In genomic region chr7:119642307-119642706, GRCm38 (mm10) we compare ENCODE assay signal across 30 mouse cellular contexts. TPM values are rescaled to one million over a fixed set of nuclear protein-coding genes. Genes with fewer than 3 reads are reported as not detected.
"Had no signal": no experiment of that assay in that cellular context is flagged by ENCODE, and none has a peak within 500 bp of the region (broad histone marks: within the 10 kb centered on the region; RNA-seq: fewer than 3 reads in every experiment).

No protein-coding gene starts in this region.

- H3K4me1 ChIP-seq: intestine, embryonic 15.5 days; liver, embryonic 12.5 days; liver, embryonic 15.5 days; lung, embryonic 15.5 days; megakaryocyte, embryonic 14.5 days; midbrain, embryonic 10.5 days; midbrain, embryonic 13.5 days; neural tube, embryonic 13.5 days; stomach, embryonic 15.5 days had no signal

- H3K9ac ChIP-seq: intestine, embryonic 15.5 days; liver, embryonic 12.5 days; liver, embryonic 15.5 days; lung, embryonic 15.5 days; midbrain, embryonic 13.5 days; neural tube, embryonic 13.5 days; stomach, embryonic 15.5 days had no signal

- H3K27ac ChIP-seq: intestine, embryonic 15.5 days; left cerebral cortex, adult 2 months; liver, embryonic 12.5 days; liver, embryonic 15.5 days; lung, embryonic 15.5 days; midbrain, embryonic 10.5 days; midbrain, embryonic 13.5 days; neural tube, embryonic 13.5 days; stomach, embryonic 15.5 days had no signal

- ATAC-seq: intestine, embryonic 15.5 days; liver, embryonic 12.5 days; midbrain, embryonic 13.5 days; midbrain, embryonic 16.5 days had no signal

- DNase-seq: layer of hippocampus, postnatal 36 days; lung, adult 18-20 months; lung, postnatal 10 days; lung, postnatal 36 days; retina, postnatal 1 day; right cerebral cortex, postnatal 25 days; spleen, adult 18-20 months; thymus, postnatal 36 days had no signal

- H3K27me3 ChIP-seq: intestine, embryonic 15.5 days; liver, embryonic 12.5 days; liver, embryonic 15.5 days; lung, embryonic 15.5 days; megakaryocyte, embryonic 14.5 days; midbrain, embryonic 13.5 days; neural tube, embryonic 13.5 days; stomach, embryonic 15.5 days had no signal

- H3K4me2 ChIP-seq: intestine, embryonic 15.5 days; liver, embryonic 12.5 days; liver, embryonic 15.5 days; lung, embryonic 15.5 days; midbrain, embryonic 13.5 days; neural tube, embryonic 13.5 days; stomach, embryonic 15.5 days had no signal

- H3K36me3 ChIP-seq: intestine, embryonic 15.5 days; liver, embryonic 12.5 days; liver, embryonic 15.5 days; lung, embryonic 15.5 days; midbrain, embryonic 10.5 days; midbrain, embryonic 13.5 days; neural tube, embryonic 13.5 days; stomach, embryonic 15.5 days had no signal

- H3K9me3 ChIP-seq: intestine, embryonic 15.5 days; liver, embryonic 15.5 days; lung, embryonic 15.5 days; megakaryocyte, embryonic 14.5 days; midbrain, embryonic 10.5 days; midbrain, embryonic 13.5 days; neural tube, embryonic 13.5 days; stomach, embryonic 15.5 days had no signal

- H3K4me3 ChIP-seq: intestine, embryonic 15.5 days; left cerebral cortex, adult 2 months; liver, embryonic 12.5 days; liver, embryonic 15.5 days; lung, embryonic 15.5 days; megakaryocyte, embryonic 14.5 days; midbrain, embryonic 10.5 days; midbrain, embryonic 13.5 days; myocyte; neural tube, embryonic 13.5 days; stomach, embryonic 15.5 days had no signal

RNA-seq across cellular contexts. Expression of gene Acsm1, which starts 35.5 kb away (rescaled TPM):
- total RNA-seq: layer of hippocampus, adult 8-10 months; layer of hippocampus, postnatal 10 days; layer of hippocampus, postnatal 36 days; left cerebral cortex, adult 2 months; left cerebral cortex, postnatal 10 days; left cerebral cortex, postnatal 36 days; monocyte, adult 5-6 weeks; neutrophil, adult 5-6 weeks had no signal
- polyA plus RNA-seq: limb, embryonic 11.5 days; midbrain, embryonic 10.5 days; midbrain, embryonic 13.5 days; midbrain, embryonic 16.5 days; myocyte; neural tube, embryonic 13.5 days; thymus, postnatal 0 days; urinary bladder, adult 2 months had no signal

RNA-seq across cellular contexts. Expression of gene Acsm4, which starts 47.5 kb away (rescaled TPM):
- total RNA-seq: layer of hippocampus, adult 8-10 months; layer of hippocampus, postnatal 10 days; layer of hippocampus, postnatal 36 days; left cerebral cortex, adult 2 months; left cerebral cortex, postnatal 10 days; left cerebral cortex, postnatal 36 days; monocyte, adult 5-6 weeks; neutrophil, adult 5-6 weeks had no signal
- polyA plus RNA-seq: intestine, embryonic 15.5 days; limb, embryonic 11.5 days; limb, embryonic 14.5 days; liver, embryonic 12.5 days; liver, embryonic 15.5 days; midbrain, embryonic 10.5 days; midbrain, embryonic 13.5 days; midbrain, embryonic 16.5 days; myocyte; neural tube, embryonic 13.5 days; stomach, embryonic 15.5 days; urinary bladder, adult 2 months had no signal
